Mouse (Mus musculus) stomach, postnatal 0 days (tissue): ENCODE measurements at regions not wholly inside any gene's neighbourhood (a gene's known extent, or its start where the extent isn't known, plus 50 kb on each side); places are given as distances from the start of the nearest gene placed in this dataset.

Experiments used
- ATAC-seq: fragments of 200-750 bp; cut with Nextera tagmentation; 2 replicates; pipeline ENCODE4 v1.8.0; 2017; ENCODE audit not compliant: low FRiP score, low TSS enrichment
- DNase-seq: peaks from one replicate; pipeline ENCODE4 v3.0.0-alpha.2; 2016; ENCODE audit warnings: low spot score
- H3K27ac ChIP-seq: fragments of 300-500 bp; sonication (generic); replicated peaks from 2 replicates; pipeline ENCODE4 v1.5.1; 2014; ENCODE audit warnings: mild to moderate bottlenecking, control low read depth
- H3K27me3 ChIP-seq: fragments of 300-500 bp; sonication (generic); 2 replicates; pipeline ENCODE4 v1.6.1; 2014; ENCODE audit warnings: low read length; ENCODE audit not compliant: control insufficient read depth, insufficient read depth
- H3K36me3 ChIP-seq: fragments of 300-500 bp; sonication (generic); 2 replicates; pipeline ENCODE4 v1.6.1; 2014; ENCODE audit warnings: low read length, mixed read lengths; ENCODE audit not compliant: control insufficient read depth, insufficient read depth
- H3K4me1 ChIP-seq: fragments of 300-500 bp; sonication (generic); replicated peaks from 2 replicates; pipeline ENCODE4 v1.6.1; 2014; ENCODE audit warnings: antibody characterized with exemption; ENCODE audit not compliant: control insufficient read depth, insufficient read depth
- H3K4me2 ChIP-seq: fragments of 300-500 bp; sonication (generic); replicated peaks from 2 replicates; pipeline ENCODE4 v1.6.1; 2014; ENCODE audit warnings: low read depth, mild to moderate bottlenecking, control low read depth, moderate library complexity
- H3K4me3 ChIP-seq: fragments of 300-500 bp; sonication (generic); 2 replicates; pipeline ENCODE4 v1.5.1; 2014; ENCODE audit warnings: low read depth, low read length, control low read depth
- H3K9ac ChIP-seq: fragments of 300-500 bp; sonication (generic); 2 replicates; pipeline ENCODE4 v1.6.1; 2014; ENCODE audit warnings: mild to moderate bottlenecking, low read length, control low read depth, mixed read lengths
- H3K9me3 ChIP-seq: fragments of 300-500 bp; sonication (generic); 2 replicates; pipeline ENCODE4 v1.6.1; 2016; ENCODE audit warnings: low read length; ENCODE audit not compliant: control insufficient read depth
- CTCF ChIP-seq: IDR thresholded peaks from 2 replicates; pipeline ENCODE4 v1.5.1; 2016; ENCODE audit warnings: antibody characterized with exemption, low read depth, mild to moderate bottlenecking, moderate library complexity
- EP300 ChIP-seq: optimal IDR thresholded peaks from 2 replicates; pipeline ENCODE3; 2016; ENCODE audit warnings: antibody characterized with exemption
- WGBS: fragments of 180-500 bp; shearing (Covaris S2); extraction: QIAGEN DNeasy Blood & Tissue Kit; methylation state at CpG from one replicate; pipeline ENCODE4 v1.1.7; 2014; 5-methylcytosine and 5-hydroxymethylcytosine counted together

DNA sequence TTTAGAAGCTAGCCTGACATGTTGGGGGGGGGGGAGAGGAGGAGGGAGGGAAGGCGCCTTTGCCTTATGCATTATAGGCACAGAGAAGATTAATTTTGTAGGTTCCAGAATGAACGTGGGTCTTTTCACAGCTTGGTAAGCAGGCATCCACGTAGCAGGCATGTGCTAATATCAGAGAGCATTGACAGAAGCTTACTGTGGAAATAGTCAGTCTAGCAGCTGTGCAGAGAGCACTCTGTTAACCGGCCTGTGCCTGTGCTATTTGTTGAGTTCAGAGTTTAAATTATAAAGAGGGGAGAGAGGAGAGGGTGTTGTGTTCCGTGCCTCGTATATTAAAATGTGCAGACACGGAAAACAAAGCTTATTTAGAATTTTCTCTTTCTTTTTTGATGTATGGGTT is 133.5 kb upstream of the Ubr2 start:
- ATAC-seq: no peak
- H3K4me2 ChIP-seq: peak overlapping the region; percentile 73
- no peak overlapping the region for H3K9ac ChIP-seq
- no peaks in the 10 kb centered on the region for H3K36me3 ChIP-seq
- no peaks in the 10 kb centered on the region for H3K9me3 ChIP-seq
- TF ChIP-seq EP300 (no peak), CTCF (no peak)
- no peaks in the 10 kb centered on the region for H3K27me3 ChIP-seq
- peaks cover 5% of the 10 kb centered on the region; the same call in 1 of the 2 replicates for H3K4me1 ChIP-seq
- no peak for DNase-seq
- WGBS: 18% methylated on average over 7 of the region's 7 CpGs
- no peak overlapping the region for H3K27ac ChIP-seq
- no peak overlapping the region for H3K4me3 ChIP-seq

DNA sequence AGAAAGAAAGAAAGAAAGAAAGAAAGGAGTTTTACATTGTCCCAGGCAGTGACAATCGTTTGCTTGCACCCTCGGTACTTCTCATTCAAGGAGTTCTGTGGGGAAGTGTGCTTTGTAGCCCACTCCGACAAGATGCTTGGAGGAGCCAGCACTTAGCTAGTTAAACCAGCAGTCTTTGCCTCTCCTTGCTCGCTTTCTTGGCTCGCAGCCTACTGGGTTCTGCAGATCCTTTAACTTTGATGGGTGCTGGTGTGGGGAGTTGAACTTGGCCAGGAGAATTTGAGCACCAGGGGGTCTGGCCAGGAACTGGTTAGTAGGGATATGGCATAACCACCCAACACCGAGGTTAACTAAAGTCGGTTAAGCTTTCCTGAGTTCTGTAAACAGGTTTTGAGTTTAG is 132.5 kb upstream of the Ubr2 start:
- ATAC-seq (no peak), DNase-seq (peak; percentile 50)
- TF ChIP-seq EP300 (no peak), CTCF (no peak)
- Histone ChIP-seq H3K9ac (peak overlapping the region; percentile 23; the same call in 1 of the 2 replicates), H3K4me1 (peaks cover 5% of the 10 kb centered on the region; the same call in 1 of the 2 replicates), H3K27ac (peak overlapping the region; percentile 58), H3K4me3 (peak overlapping the region; percentile 63), H3K27me3 (no peaks in the 10 kb centered on the region), H3K9me3 (no peaks in the 10 kb centered on the region), H3K36me3 (no peaks in the 10 kb centered on the region), H3K4me2 (peak overlapping the region; percentile 73)
- 5% methylated on average over 7 of the region's 7 CpGs for WGBS

DNA sequence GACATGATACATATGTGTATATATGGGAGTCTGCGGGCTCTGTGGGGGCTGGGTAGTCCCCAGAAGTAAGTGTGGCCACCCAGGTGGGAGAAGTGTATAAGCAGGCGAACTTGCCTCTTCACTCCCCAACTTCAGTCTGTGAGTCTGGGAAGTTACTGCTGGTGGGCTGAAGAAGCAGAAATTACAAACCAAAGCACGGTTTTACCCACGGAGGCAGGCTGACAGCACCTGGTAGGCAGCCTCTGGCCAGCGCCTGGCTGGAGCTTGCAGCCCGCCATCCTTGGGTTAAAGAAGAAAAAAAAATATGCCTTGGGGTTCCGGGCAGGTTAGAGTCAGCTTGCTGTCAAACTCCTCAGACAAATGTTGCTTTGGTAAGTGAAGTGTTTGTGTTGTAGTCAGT is 131.9 kb upstream of the Ubr2 start:
- TF ChIP-seq CTCF: no peak
- TF ChIP-seq EP300: no peak
- Histone ChIP-seq H3K4me3 (peak overlapping the region; percentile 63), H3K9me3 (no peaks in the 10 kb centered on the region), H3K4me2 (peak overlapping the region; percentile 73), H3K4me1 (peaks cover 5% of the 10 kb centered on the region; the same call in 1 of the 2 replicates), H3K9ac (peak overlapping the region; percentile 69), H3K36me3 (no peaks in the 10 kb centered on the region), H3K27me3 (no peaks in the 10 kb centered on the region), H3K27ac (peak overlapping the region; percentile 79)
- DNase-seq (no peak), ATAC-seq (no peak)
- WGBS: 3% methylated on average over 7 of the region's 7 CpGs

- DNase-seq (peak; percentile 40), ATAC-seq (no peak)
- H3K9me3 ChIP-seq: no peaks in the 10 kb centered on the region
- WGBS: 0% methylated on average over 12 of the region's 12 CpGs
- no peaks in the 10 kb centered on the region for H3K27me3 ChIP-seq
- peak overlapping the region; percentile 69 for H3K9ac ChIP-seq
- peaks cover 5% of the 10 kb centered on the region; the same call in 1 of the 2 replicates for H3K4me1 ChIP-seq
- peak overlapping the region; percentile 73 for H3K4me2 ChIP-seq
- no peak for TF ChIP-seq EP300
- no peak for TF ChIP-seq CTCF
- H3K4me3 ChIP-seq: peak overlapping the region; percentile 63
- no peaks in the 10 kb centered on the region for H3K36me3 ChIP-seq
- peak overlapping the region; percentile 79 for H3K27ac ChIP-seq
Observed at GRCm38 (mm10) chr17:47141843-47142215, 131.5 kb upstream of the Ubr2 start.

DNA sequence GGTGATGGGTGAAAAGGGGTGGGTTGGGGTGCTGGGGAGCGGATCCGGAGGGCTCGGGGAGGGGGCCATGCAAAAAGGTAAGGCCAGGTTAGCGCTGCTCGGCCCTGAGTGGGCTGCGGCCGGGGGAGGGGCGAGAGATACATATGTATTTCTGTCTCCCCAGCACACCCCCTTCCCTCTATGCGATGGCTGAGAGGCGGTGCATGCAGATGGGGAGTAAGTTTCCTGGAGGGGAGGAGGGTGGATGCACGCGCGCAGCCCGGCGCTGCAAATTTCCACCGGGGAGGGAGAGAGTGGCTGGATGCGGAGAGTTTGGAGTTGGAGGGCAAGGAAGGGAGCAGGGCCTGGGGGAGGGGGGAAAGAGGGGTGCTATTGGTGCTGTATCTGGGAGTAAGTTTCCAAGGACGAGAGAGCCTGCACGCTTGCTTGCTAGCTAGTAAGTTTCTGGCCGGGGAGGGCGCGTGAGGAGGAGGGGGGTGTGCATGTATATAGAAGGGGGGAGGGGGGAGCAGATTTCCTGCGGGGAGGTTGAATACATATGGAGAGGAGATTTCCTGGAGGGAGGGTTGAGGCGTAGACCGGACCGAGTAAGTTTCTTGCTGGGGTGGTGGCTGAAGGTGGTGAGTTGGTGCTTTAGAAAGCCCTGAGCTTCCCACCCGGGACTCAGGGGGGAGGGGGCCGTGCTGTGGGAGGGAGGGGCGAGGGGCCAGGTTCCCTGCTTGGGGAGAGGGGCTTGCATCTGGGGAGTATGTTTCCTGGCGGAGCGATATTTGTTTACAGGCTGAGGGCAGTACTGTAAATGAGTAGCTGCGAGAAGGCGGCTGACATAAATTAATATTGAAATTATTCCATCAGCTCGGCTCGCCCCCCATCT is 130.8 kb upstream of the Ubr2 start:
- ATAC-seq (peak; percentile 47), DNase-seq (peak; percentile 75)
- Histone ChIP-seq H3K27me3 (no peaks in the 10 kb centered on the region), H3K4me3 (peak overlapping the region; percentile 63), H3K27ac (peak overlapping the region; percentile 88), H3K4me1 (peaks cover 5% of the 10 kb centered on the region; the same call in 1 of the 2 replicates), H3K36me3 (no peaks in the 10 kb centered on the region), H3K4me2 (peak overlapping the region; percentile 73), H3K9me3 (no peaks in the 10 kb centered on the region), H3K9ac (peak overlapping the region; percentile 69)
- TF ChIP-seq EP300: no peak
- no peak for TF ChIP-seq CTCF
- under 1% methylated on average over 35 of the region's 35 CpGs for WGBS

- TF ChIP-seq EP300 (no peak), CTCF (no peak)
- DNase-seq (peak; percentile 80), ATAC-seq (peak; percentile 16)
- Histone ChIP-seq H3K9me3 (no peaks in the 10 kb centered on the region), H3K4me1 (peaks cover 5% of the 10 kb centered on the region; the same call in 1 of the 2 replicates), H3K9ac (peak overlapping the region; percentile 69), H3K36me3 (no peaks in the 10 kb centered on the region), H3K27ac (peak overlapping the region; percentile 93), H3K27me3 (no peaks in the 10 kb centered on the region), H3K4me3 (peak overlapping the region; percentile 63), H3K4me2 (peak overlapping the region; percentile 73)
- WGBS: under 1% methylated on average over 27 of the region's 53 CpGs
Observed at GRCm38 (mm10) chr17:47140241-47140968, 130.0 kb upstream of the Ubr2 start.
